13 mouse cellular contexts compared by ENCODE assay signal in genomic region chr1:120363638-120364037, GRCm38 (mm10). TPM values are rescaled to one million over a fixed set of nuclear protein-coding genes. Genes with fewer than 3 reads are reported as not detected.
"Had no signal": no experiment of that assay in that cellular context is flagged by ENCODE, and none has a peak within 500 bp of the region (broad histone marks: within the 10 kb centered on the region; RNA-seq: fewer than 3 reads in every experiment).

No protein-coding gene starts in this region.

- DNase-seq: kidney, postnatal 10 days; kidney, postnatal 36 days; layer of hippocampus, postnatal 36 days; liver, embryonic 13.5 days; lung, adult 2 months; lung, postnatal 14 days; lung, postnatal 4 days; right cerebral cortex, postnatal 25 days; thymus, adult 18-20 months; thymus, postnatal 4 days had no signal

RNA-seq across cellular contexts. Expression of gene C1ql2, which starts 23.3 kb away (rescaled TPM):
- total RNA-seq: liver, adult 2 months; megakaryocyte progenitor cell, adult 5-6 weeks; megakaryocyte-erythroid progenitor cell, adult 5-6 weeks had no signal
